Mouse (Mus musculus) midbrain, embryonic 14.5 days (tissue): ENCODE results near the gene Lemd2. TPM values are rescaled to one million over a fixed set of nuclear protein-coding genes. Genes with fewer than 3 reads are reported as not detected.

Experiments
- ATAC-seq: fragments of 200-750 bp; cut with Nextera tagmentation; 2 replicates; pipeline ENCODE4 v1.8.0; 2017; ENCODE audit warnings: moderate number of reproducible peaks, moderate library complexity; ENCODE audit not compliant: low FRiP score, low TSS enrichment
- DNase-seq: peaks from one replicate; pipeline ENCODE4 v3.0.0-alpha.2; 2015
- H3K27ac ChIP-seq: fragments of 300-500 bp; sonication (generic); replicated peaks from 2 replicates; pipeline ENCODE4 v1.5.1; 2014; ENCODE audit warnings: mild to moderate bottlenecking, low read depth, low read length, moderate library complexity
- H3K27me3 ChIP-seq: fragments of 300-500 bp; sonication (generic); 2 replicates; pipeline ENCODE4 v1.6.1; 2014; ENCODE audit warnings: low read length, control low read depth, mixed read lengths; ENCODE audit not compliant: control insufficient read depth, insufficient read depth
- H3K36me3 ChIP-seq: fragments of 300-500 bp; sonication (generic); 2 replicates; pipeline ENCODE4 v1.6.1; 2014; ENCODE audit warnings: low read length, control low read depth; ENCODE audit not compliant: control insufficient read depth, insufficient read depth
- H3K4me1 ChIP-seq: fragments of 300-500 bp; sonication (generic); 2 replicates; pipeline ENCODE4 v1.6.1; 2014; ENCODE audit warnings: mild to moderate bottlenecking, antibody characterized with exemption, low read length, control low read depth; ENCODE audit not compliant: control insufficient read depth, insufficient read depth
- H3K4me2 ChIP-seq: fragments of 300-500 bp; sonication (generic); 2 replicates; pipeline ENCODE4 v1.6.1; 2014; ENCODE audit warnings: mild to moderate bottlenecking, low read length, moderate library complexity
- H3K4me3 ChIP-seq: fragments of 300-500 bp; sonication (generic); replicated peaks from 2 replicates; pipeline ENCODE4 v1.5.1; 2014; ENCODE audit warnings: low read depth, low read length
- H3K9ac ChIP-seq: fragments of 300-500 bp; sonication (generic); replicated peaks from 2 replicates; pipeline ENCODE4 v1.6.1; 2014; ENCODE audit warnings: mild to moderate bottlenecking, low read length, moderate library complexity
- H3K9me3 ChIP-seq: fragments of 300-500 bp; sonication (generic); 2 replicates; pipeline ENCODE4 v1.6.1; 2016; ENCODE audit warnings: low read length, control low read depth, mixed read lengths; ENCODE audit not compliant: control insufficient read depth
- WGBS: fragments of 180-500 bp; shearing (Covaris S2); extraction: QIAGEN DNeasy Blood & Tissue Kit; methylation state at CpG from one replicate; pipeline ENCODE4 v1.1.7; 2014; 5-methylcytosine and 5-hydroxymethylcytosine counted together
- polyA plus RNA-seq: library from polyadenylated mRNA; unstranded; fragments of >200 nt; fragmentation: Nextera tagmentation; extraction: Ambion mirVana; gene quantifications from 2 replicates; pipeline ENCODE4 v1.2.1, GENCODE M21; 2014

Gene Lemd2
- polyA plus RNA-seq, 1 experiment from 2014 or later: 20.8 TPM

GRCm38 (mm10) chr17:27167545-27167944, 36.7 kb downstream of the Lemd2 start, which contains the start of gene Ip6k3:
TSS of gene Ip6k3 (minus strand) at chr17:27167795.
- no peaks in the 10 kb centered on the region for H3K27me3 ChIP-seq
- H3K4me3 ChIP-seq: no peak within 1 kb of the TSS
- ATAC-seq: no peak
- H3K9me3 ChIP-seq: no peaks in the 10 kb centered on the region
- WGBS: 56% methylated on average over 4 of the region's 4 CpGs
- no peak for DNase-seq
- no peaks in the 10 kb centered on the region for H3K4me1 ChIP-seq
- H3K9ac ChIP-seq: no peak within 1 kb of the TSS
- no peaks in the 10 kb centered on the region for H3K36me3 ChIP-seq
- no peak within 1 kb of the TSS for H3K4me2 ChIP-seq
- H3K27ac ChIP-seq: no peak within 1 kb of the TSS

GRCm38 (mm10) chr17:27166901-27167300, 37.4 kb downstream of the Lemd2 start:
- ATAC-seq (no peak), DNase-seq (no peak)
- Histone ChIP-seq H3K4me3 (no peak overlapping the region), H3K27ac (no peak overlapping the region), H3K4me2 (no peak overlapping the region), H3K9me3 (no peaks in the 10 kb centered on the region), H3K36me3 (no peaks in the 10 kb centered on the region), H3K9ac (no peak overlapping the region), H3K27me3 (no peaks in the 10 kb centered on the region), H3K4me1 (no peaks in the 10 kb centered on the region)
- 66% methylated on average over 6 of the region's 6 CpGs for WGBS

GRCm38 (mm10) chr17:27165054-27165773, 39.1 kb downstream of the Lemd2 start:
- H3K4me3 ChIP-seq: no peak overlapping the region
- 72% methylated on average over 8 of the region's 8 CpGs for WGBS
- H3K4me1 ChIP-seq: no peaks in the 10 kb centered on the region
- H3K4me2 ChIP-seq: no peak overlapping the region
- DNase-seq (peak; percentile 85), ATAC-seq (no peak)
- no peaks in the 10 kb centered on the region for H3K36me3 ChIP-seq
- no peak overlapping the region for H3K9ac ChIP-seq
- no peaks in the 10 kb centered on the region for H3K27me3 ChIP-seq
- no peak overlapping the region for H3K27ac ChIP-seq
- H3K9me3 ChIP-seq: no peaks in the 10 kb centered on the region

GRCm38 (mm10) chr17:27160905-27161304, 43.4 kb downstream of the Lemd2 start:
- no peak for ATAC-seq
- Histone ChIP-seq H3K27me3 (no peaks in the 10 kb centered on the region), H3K4me1 (no peaks in the 10 kb centered on the region), H3K27ac (no peak overlapping the region), H3K4me2 (no peak overlapping the region), H3K9me3 (no peaks in the 10 kb centered on the region), H3K4me3 (no peak overlapping the region), H3K36me3 (no peaks in the 10 kb centered on the region), H3K9ac (no peak overlapping the region)
- DNase-seq: no peak
- 86% methylated on average over 4 of the region's 4 CpGs for WGBS

GRCm38 (mm10) chr17:27159169-27159568, 45.1 kb downstream of the Lemd2 start:
- H3K4me2 ChIP-seq: no peak overlapping the region
- no peaks in the 10 kb centered on the region for H3K27me3 ChIP-seq
- no peak overlapping the region for H3K27ac ChIP-seq
- no peak overlapping the region for H3K9ac ChIP-seq
- WGBS: 83% methylated on average over 7 of the region's 7 CpGs
- no peak for DNase-seq
- H3K4me1 ChIP-seq: no peaks in the 10 kb centered on the region
- no peak overlapping the region for H3K4me3 ChIP-seq
- ATAC-seq: no peak
- H3K9me3 ChIP-seq: no peaks in the 10 kb centered on the region
- H3K36me3 ChIP-seq: no peaks in the 10 kb centered on the region

GRCm38 (mm10) chr17:27158439-27158838, 45.8 kb downstream of the Lemd2 start:
- no peak overlapping the region for H3K4me2 ChIP-seq
- no peak overlapping the region for H3K9ac ChIP-seq
- H3K27ac ChIP-seq: no peak overlapping the region
- no peaks in the 10 kb centered on the region for H3K9me3 ChIP-seq
- no peak overlapping the region for H3K4me3 ChIP-seq
- peaks cover 3% of the 10 kb centered on the region; the same call in 1 of the 2 replicates for H3K4me1 ChIP-seq
- H3K36me3 ChIP-seq: no peaks in the 10 kb centered on the region
- WGBS: 80% methylated on average over 6 of the region's 6 CpGs
- H3K27me3 ChIP-seq: no peaks in the 10 kb centered on the region
- no peak for DNase-seq
- no peak for ATAC-seq

- Histone ChIP-seq H3K27ac (no peak overlapping the region), H3K9me3 (no peaks in the 10 kb centered on the region), H3K4me2 (no peak overlapping the region), H3K4me1 (peaks cover 3% of the 10 kb centered on the region; the same call in 1 of the 2 replicates), H3K9ac (no peak overlapping the region), H3K36me3 (no peaks in the 10 kb centered on the region), H3K4me3 (no peak overlapping the region), H3K27me3 (no peaks in the 10 kb centered on the region)
- DNase-seq (no peak), ATAC-seq (no peak)
- WGBS: 77% methylated on average over 8 of the region's 8 CpGs
Observed at GRCm38 (mm10) chr17:27155752-27156151, 48.5 kb downstream of the Lemd2 start.

- no peaks in the 10 kb centered on the region for H3K9me3 ChIP-seq
- no peaks in the 10 kb centered on the region for H3K36me3 ChIP-seq
- ATAC-seq (no peak), DNase-seq (no peak)
- no peaks in the 10 kb centered on the region for H3K27me3 ChIP-seq
- WGBS: 77% methylated on average over 6 of the region's 6 CpGs
- peaks cover 3% of the 10 kb centered on the region; the same call in 1 of the 2 replicates for H3K4me1 ChIP-seq
- no peak overlapping the region for H3K4me3 ChIP-seq
- H3K27ac ChIP-seq: no peak overlapping the region
- H3K4me2 ChIP-seq: no peak overlapping the region
- no peak overlapping the region for H3K9ac ChIP-seq
Observed at GRCm38 (mm10) chr17:27154881-27155280, 49.4 kb downstream of the Lemd2 start.

- Histone ChIP-seq H3K4me1 (peaks cover 5% of the 10 kb centered on the region), H3K27ac (0 out of 2 replicates have a peak overlapping the region, but pooled peaks have one; percentile 9), H3K9me3 (no peaks in the 10 kb centered on the region), H3K36me3 (no peaks in the 10 kb centered on the region), H3K4me2 (no peak overlapping the region), H3K9ac (no peak overlapping the region), H3K4me3 (no peak overlapping the region), H3K27me3 (no peaks in the 10 kb centered on the region)
- 89% methylated on average over 14 of the region's 14 CpGs for WGBS
- ATAC-seq (no peak), DNase-seq (no peak)
Observed at GRCm38 (mm10) chr17:27154256-27154655, 50.0 kb downstream of the Lemd2 start.
